Mouse (Mus musculus): Measurements from ENCODE around the gene Vti1a.

- TF ChIP-seq GATA1 (IDR thresholded peaks at IDR 0.05; ENCODE audit: borderline replicate concordance, low read length) (no peak), FLI1 (IDR thresholded peaks at IDR 0.05; ENCODE audit: low read length) (no peak)
Observed at GRCm38 (mm10) chr19:55380764-55381163, 64.7 kb downstream of the Vti1a start.
